Mouse (Mus musculus) gonadal fat pad, adult 2 months (tissue): ENCODE results near the gene Gm17545. TPM values are rescaled to one million over a fixed set of nuclear protein-coding genes. Genes with fewer than 3 reads are reported as not detected.
"Not testable (repeated sequence)": the region's sequence is repeated elsewhere in the genome, so short reads cannot be mapped to it uniquely, and the experiment has no call there.

ENCODE experiments used
- DNase-seq: peaks from one replicate; pipeline ENCODE4 v3.0.0-alpha.2; 2012; ENCODE audit warnings: low read depth
- polyA plus RNA-seq: library from polyadenylated mRNA; depleted of rRNA; stranded (reverse); fragments of >200 nt; gene quantifications from 2 replicates; pipeline ENCODE4 v1.2.3, GENCODE M21; 2012; rRNA removed

The Gm17545 gene
- polyA plus RNA-seq, result not detected in 2 replicates

- not testable (repeated sequence) for DNase-seq
These were observed at the start of gene Gm17545 for GRCm38 (mm10) chr9:22453990-22454389. Gm17545 (plus strand) TSS chr9:22454290.

- no peak for DNase-seq
These were observed 48.7 kb upstream of the Gm17545 start for GRCm38 (mm10) chr9:22405414-22405813.

- not testable (repeated sequence) for DNase-seq
These were observed 46.5 kb upstream of the Gm17545 start for GRCm38 (mm10) chr9:22407633-22408032.

GRCm38 (mm10) chr9:22408344-22408743 is 45.7 kb upstream of the Gm17545 start:
- DNase-seq, result not testable (repeated sequence)

GRCm38 (mm10) chr9:22409501-22409900 is 44.6 kb upstream of the Gm17545 start:
- DNase-seq, result no peak

DNA sequence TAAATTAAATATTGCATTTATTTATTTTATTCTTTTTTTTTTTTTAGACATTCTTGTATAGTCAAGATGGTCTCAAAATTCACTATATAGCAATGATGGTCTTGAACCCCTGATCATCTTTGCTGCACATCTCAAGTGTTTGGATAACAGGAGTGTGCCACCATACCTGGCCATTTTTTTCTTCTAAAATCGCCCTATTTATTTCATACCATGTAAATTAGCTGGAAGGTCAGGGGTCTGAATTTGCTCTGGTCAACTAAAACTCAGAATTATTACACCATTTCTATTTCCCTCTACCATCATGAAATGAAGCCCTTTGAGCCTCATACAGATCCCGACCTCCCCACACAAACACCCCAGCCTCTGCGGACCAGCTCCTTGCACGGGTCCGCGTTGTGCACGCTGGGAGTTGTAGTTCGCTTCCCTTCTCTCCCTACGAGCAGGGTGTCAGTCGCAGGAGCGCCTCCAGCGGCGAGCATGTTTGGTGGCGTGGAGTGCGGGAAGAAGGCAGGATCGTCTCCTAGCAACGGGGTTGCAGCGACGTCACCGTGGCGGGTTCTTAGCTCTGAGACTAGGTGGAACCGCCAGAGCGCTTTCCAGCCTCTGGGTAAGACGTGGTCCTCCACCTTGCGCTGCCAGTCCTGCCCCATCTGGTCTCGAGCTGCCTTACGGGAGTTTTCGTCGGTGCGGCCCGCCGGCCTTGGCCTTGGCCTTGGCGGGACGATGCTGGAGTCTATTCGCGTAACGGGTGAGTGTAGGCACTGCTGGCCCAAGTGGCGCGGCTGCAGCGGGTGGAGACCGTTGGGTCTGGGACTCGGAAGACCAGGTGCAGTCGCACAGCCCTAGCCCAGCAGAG is 42.9 kb upstream of the Gm17545 start, which contains the start of gene 9530077C05Rik:
9530077C05Rik (plus strand) TSS at position 512 of the 856 bp plus-strand sequence.
- DNase-seq, result no peak

DNA sequence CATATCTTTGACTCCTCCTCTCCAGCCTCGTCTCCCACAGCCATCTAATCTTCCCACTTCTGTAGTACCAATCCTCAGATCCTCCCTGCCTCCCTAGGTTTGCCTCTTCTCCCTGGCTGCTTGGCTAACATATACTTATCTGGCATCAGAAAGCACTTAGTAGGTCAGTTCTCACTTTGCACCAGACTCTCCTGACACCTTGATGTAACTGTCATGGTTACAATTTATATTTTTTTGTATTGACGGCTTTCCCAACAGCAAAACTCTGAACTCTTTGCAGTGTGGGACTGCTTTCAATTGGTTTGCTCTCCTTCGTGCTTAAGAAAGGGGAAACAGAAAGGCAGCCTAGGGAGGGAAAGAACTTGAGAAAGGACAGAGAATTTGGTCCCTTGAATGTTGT is 37.9 kb upstream of the Gm17545 start:
- no peak for DNase-seq

GRCm38 (mm10) chr9:22417547-22417946 is 36.5 kb upstream of the Gm17545 start:
- DNase-seq, result no peak

DNA sequence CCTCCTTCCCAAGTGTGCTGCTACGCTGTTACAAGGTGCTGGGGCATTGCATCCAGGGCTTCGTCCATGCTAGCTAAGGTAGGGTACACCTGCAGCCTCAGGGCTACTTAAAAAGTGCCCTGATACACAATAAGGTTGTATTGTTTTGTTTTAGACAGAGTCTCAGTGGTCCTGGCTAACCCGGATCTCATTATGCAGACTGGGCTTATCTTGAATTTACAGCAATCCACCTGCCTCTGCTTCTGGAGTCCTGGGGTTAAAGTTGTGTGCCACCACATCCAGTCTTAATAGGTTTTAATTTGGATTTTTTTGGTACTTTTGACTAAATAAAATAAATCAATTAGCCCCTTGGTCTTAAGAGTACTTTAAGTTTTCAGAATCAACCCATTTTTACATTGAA is 34.2 kb upstream of the Gm17545 start:
- no peak for DNase-seq

DNA sequence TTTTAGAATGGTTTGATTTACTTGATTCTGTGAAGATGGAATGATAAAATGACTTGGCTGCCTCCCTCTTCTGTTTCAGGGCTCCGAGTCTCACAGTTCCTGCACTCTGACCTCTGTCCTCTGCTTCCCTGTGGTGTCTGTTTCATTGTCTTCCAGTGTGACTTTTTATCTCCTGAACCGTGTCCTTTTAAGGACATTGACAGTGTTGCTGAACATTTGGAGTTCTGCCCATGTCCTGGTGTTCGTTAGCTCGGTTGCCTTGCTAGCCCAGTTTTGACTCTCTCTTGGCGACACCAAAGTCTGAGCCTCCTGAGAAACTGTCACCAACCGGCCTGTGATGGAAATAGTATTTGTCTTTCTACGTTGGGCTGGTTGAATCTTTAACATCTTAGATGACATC is 33.6 kb upstream of the Gm17545 start:
- DNase-seq, result no peak

GRCm38 (mm10) chr9:22422559-22422958 is 31.5 kb upstream of the Gm17545 start:
- DNase-seq, result no peak

GRCm38 (mm10) chr9:22423507-22423906 is 30.6 kb upstream of the Gm17545 start:
- DNase-seq, result no peak

GRCm38 (mm10) chr9:22424196-22424595 is 29.9 kb upstream of the Gm17545 start:
- no peak for DNase-seq

DNA sequence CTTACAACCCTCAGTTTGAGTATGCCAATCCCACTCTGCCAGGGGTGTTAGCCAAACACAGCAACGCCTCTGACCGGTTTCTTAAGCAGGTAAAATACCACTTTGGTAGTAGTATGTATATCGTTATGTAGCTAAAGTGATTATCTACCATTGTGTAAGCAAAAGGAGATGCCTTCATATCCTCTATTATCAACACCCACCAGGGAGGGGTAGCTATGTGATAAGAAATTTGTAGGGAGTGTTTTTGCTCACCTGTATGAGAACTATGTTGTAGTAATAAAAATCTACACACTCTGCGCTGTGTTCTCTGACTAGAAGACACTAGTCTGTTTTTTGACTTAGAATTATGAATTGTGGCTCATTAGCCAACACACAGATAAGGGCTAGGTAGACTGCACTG is 29.4 kb upstream of the Gm17545 start:
- DNase-seq, result no peak

DNA sequence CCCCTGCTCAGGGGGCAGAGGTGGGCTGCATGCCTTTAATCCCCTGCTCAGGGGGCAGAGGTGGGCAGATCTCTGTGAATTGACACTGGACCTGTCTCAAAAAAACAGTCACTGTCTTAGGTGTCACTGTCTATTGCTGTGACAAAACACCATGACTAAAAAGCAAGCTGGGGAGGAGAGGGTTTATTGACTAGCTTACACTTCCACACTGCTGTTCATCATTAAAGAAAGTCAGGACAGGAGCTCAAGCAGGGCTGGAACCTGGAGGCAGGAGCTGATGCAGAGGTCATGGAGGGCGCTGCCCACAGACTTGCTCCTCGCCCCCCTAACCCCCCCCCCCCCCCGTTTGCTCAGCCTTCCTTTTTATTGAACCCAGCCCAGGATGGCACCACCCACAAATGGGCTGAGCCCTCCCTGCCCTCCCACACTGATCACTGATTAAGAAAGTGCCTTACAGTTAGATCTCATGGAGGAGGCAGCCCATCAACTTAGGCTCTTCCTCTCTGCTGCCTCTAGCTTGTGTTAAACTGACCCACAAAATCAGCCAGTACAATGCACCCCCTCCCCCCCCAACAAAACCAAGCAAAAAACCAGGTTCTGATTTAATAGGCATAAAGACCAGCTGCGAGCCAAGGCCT is 25.9 kb upstream of the Gm17545 start:
- no peak for DNase-seq

DNA sequence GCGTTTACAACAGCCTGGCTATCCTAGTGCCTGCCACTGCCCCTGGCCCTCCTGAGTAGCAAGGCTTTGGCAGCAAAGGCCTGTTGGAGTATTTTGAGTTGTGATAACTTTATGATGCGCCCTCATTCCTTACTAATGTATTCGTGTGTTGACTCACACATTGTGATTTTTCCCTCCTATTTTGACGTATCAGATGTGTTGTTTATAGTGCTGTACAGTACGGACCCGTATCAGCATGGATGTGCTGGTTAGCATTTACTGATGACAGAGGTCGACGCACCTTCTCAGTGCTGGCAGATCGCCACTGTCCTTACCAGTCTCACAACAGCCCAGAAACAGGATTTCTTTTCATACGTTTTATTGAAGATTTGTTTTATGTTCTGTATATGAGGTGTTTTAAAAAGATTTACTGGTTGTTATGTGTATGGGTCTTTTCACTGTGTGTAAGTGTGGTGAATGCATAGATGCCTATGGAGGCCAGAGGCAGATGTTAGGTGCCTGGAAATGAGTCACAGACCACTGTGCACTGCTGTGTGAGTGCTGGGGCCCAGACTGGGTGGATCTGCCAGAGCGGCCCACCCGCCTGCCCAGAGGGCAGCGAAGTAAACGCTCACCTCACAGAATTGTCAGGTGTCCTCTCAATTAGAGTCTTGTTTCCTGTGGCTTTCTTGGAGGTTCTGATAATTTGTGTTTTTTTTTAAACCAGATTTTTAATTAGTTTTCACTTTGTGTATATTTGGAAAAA is 25.3 kb upstream of the Gm17545 start:
- no peak for DNase-seq

- no peak for DNase-seq
These were observed 24.4 kb upstream of the Gm17545 start for GRCm38 (mm10) chr9:22429533-22430241.

GRCm38 (mm10) chr9:22430315-22430840 is 23.7 kb upstream of the Gm17545 start:
- DNase-seq, result no peak

GRCm38 (mm10) chr9:22433221-22433620 is 20.9 kb upstream of the Gm17545 start:
- no peak for DNase-seq

DNA sequence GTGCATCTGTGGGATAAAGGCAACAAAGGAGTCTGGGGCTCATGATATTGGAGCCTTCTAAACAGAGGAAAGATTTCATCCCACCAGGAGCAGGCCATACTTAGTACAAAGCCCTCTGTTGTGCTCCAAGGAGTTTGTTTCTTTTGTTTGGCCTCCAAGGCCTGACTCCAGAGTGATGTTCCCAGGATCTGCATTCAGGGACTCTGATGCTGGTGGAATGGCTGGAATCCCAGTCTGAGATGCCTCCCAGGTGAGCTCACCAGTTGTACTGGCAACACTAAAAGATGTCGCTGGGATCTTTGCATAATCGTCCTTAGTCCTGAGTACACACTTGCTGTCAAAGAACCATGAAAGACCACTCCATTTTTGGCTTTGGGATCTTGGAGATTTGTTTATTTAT is 20.0 kb upstream of the Gm17545 start:
- no peak for DNase-seq

GRCm38 (mm10) chr9:22438826-22439225 is 15.3 kb upstream of the Gm17545 start:
- DNase-seq, result no peak
